Mouse (Mus musculus) cortical plate, adult 2 months (tissue): Measurements from ENCODE around the gene Hrk.

Source experiments
- CTCF ChIP-seq: fragments of 200-500 bp; IDR thresholded peaks from 2 replicates; pipeline ENCODE4 v1.5.1; 2011; ENCODE audit warnings: mild to moderate bottlenecking, control low read depth, low read length; ENCODE audit not compliant: insufficient read depth; ENCODE audit errors: extremely low read depth
- POLR2A ChIP-seq: fragments of 200-500 bp; IDR thresholded peaks from 2 replicates; pipeline ENCODE4 v1.6.1; 2011; ENCODE audit warnings: mild to moderate bottlenecking, low read length, control low read depth; ENCODE audit not compliant: insufficient read depth; ENCODE audit errors: extremely low read depth

GRCm38 (mm10) chr5:118139630-118140029 lies 24.8 kb upstream of the Hrk start:
- TF ChIP-seq POLR2A (no peak), CTCF (no peak)
